Mouse (Mus musculus): ENCODE measurements at regions not wholly inside any gene's neighbourhood (a gene's known extent, or its start where the extent isn't known, plus 50 kb on each side); places are given as distances from the start of the nearest gene placed in this dataset.

- TF ChIP-seq POLR2A (IDR thresholded peaks at IDR 0.05; ENCODE audit: low read depth, low read length): no peak
- TF ChIP-seq CTCF (conservative IDR thresholded peaks at IDR 0.05; ENCODE audit: insufficient read depth, insufficient read length, low read depth, low read length): no peak
These were observed 169.9 kb downstream of the Pik3r1 start for GRCm38 (mm10) chr13:101598126-101598485.
